Mouse (Mus musculus) neural tube, embryonic 10.5 days (tissue): ENCODE data around the gene Gm45261.
A peak's percentile ranks its signal among the peaks of the same experiment; 100 is the strongest.

Experiments used
- DNase-seq: peaks from one replicate; pipeline ENCODE4 v3.0.0-alpha.2; 2017; ENCODE audit warnings: low spot score; ENCODE audit errors: extremely low spot score

The Gm45261 gene

DNA sequence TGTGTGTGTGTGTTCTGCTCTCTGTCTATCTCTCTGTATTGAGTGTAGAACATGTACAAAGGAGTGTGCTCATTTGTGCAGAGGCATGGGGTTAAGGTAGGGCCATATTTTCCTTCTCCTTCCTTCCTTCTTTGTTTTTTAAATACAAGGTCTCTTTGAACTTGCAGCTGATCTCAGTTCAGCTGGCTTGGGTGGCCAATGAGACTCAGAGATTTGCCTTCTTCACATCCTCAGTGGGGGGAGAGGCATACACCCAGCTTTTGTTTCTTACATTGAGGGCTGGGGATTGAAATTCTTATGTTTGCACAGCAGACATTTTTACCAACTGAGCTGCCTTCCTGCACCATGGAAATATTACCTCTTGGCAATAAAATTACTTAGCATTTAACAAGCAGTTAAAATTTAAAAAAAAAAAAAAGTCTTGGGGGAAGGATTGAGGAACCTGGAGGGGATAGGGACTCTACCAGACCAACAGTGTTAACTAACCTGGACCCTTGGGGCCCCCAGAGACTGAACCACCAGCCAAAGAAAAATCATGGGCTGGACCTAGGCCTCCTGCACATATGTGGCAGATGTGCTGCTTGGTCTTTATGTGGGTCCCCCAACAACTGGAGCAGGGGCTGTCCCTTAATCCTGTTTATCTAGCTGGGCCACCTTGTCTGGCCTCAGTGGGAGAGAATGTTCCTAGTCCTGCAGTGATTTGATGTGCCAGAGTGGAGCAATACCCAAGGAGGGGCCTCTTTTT is 50.8 kb downstream of the Gm45261 start:
- DNase-seq = no peak

DNA sequence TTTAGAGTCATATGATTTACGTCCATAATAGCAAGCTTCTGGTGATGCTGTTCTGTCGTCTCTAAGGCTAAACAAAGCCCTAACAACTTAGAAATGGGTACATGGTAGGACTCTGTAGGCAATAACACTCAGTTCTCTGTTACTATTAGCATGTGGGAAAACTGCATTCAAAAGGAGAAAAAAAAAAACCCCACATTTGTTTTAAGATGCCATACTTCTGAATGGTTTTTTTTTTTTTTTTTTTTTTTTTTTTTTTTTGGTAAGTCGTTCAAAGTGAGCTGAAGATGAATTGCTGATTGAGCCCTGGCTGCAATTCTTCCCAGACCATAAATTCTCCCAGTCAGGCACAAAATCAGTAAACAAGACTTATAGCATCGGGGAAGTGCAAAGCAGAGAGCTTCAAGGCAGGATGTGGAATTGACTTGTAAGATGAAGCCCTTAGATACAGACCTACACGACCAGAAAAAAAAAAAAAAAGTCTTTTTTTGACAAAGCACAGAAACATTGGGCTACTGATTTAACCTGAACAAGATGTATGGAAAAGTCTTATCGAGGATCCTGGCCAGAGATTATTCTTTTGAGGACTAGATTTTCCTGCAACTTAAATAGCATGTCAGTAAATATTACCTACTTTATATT is 51.7 kb downstream of the Gm45261 start:
- DNase-seq = no peak

DNA sequence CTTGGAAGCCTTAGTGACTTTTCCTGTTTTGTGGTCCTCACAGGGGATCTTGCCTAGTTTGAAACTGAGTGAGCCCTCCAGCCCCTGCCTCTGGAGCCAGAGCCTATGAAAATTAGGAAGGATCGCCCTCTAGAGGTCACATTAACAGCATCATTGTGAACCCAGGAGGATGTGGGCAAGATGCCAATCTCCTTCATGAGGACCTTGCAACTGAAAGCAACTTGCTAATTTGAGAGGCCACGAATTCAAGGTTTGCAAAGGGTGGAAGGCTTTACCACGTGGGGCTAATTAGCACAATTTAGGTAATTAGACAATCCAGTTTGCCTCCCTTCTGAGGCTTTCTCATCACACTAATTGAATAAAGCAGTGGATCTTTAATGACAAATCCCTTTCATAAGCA is 52.7 kb downstream of the Gm45261 start:
- DNase-seq = peak; percentile 36

GRCm38 (mm10) chr1:80404196-80404595 is 57.1 kb downstream of the Gm45261 start:
- no peak for DNase-seq

- DNase-seq = no peak
Observed at GRCm38 (mm10) chr1:80403366-80403893, 57.8 kb downstream of the Gm45261 start.

DNA sequence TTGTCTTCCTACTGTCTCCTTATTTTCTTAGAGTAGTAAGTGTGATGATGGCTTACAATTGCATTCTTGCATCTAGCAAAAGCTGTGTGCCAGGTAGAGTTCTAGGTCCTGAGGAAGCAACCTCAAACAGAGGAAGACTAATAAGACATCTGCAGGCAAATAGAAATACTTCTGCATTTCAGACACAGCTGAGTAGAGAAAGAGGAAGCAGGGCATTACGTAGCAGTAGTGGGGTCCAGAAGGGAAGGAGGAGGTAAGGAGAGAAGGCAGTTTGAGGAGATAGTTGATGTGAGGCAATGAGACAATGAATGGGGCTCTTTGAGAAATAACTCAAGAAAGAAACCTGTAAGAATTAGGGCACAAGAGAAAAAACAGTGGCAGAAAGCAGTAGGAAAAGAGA is 59.3 kb downstream of the Gm45261 start:
- DNase-seq = no peak
